Mouse (Mus musculus): ENCODE measurements around the gene Gm49387. TPM values are rescaled to one million over a fixed set of nuclear protein-coding genes. Genes with fewer than 3 reads are reported as not detected.

Gene Gm49387
- polyA plus RNA-seq, 1 experiment = not detected

DNA sequence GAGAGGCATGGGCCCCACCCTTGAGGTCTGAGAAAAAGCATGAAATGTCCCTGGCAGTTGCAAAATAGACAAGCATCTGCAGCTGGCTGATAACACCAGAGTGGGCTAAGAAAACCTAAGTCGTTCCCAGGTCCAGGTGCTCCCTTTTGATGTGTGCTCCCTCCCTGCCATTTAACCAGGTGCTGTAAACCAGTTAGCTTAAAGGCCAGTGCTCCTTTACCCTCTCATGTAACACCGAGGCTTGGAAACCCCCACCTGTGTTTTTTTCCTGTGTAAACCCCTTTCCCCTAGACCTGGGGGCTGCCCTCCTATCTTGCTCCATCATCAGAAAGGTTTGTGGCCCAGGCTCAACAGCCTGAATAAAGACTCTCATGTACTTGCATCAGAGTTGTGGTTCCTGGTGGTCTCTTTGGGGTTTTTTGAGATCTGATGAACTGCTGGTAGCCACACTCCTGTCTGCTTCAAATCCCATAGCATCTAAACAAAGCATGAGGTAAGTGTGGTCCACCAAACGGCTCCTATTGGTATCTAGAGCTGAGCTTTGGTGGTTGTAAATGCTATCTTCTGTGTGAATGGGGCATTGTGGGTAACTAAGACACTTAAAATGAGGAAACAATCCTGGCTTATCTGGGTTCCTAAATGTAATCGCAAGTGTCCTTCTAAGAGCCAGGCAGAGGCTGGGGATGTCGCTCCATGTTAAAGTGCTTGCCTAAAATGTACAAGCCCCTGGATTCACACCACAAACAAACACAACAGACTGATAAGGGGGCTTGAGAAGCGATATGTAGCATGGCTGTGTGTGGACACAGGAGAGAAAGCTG, 70.3 kb downstream of the Gm49387 start:
- peaks cover under 1% of the 10 kb centered on the region for H3K4me1 ChIP-seq (ENCODE audit: control insufficient read depth, insufficient read depth, low read length)
- TF ChIP-seq POLR2A (IDR thresholded peaks at IDR 0.05; ENCODE audit: extremely low read depth, insufficient read depth, low read length) = no peak
- no peak for TF ChIP-seq CTCF (IDR thresholded peaks at IDR 0.05; ENCODE audit: extremely low read depth, insufficient read depth, low read length)
- H3K27ac ChIP-seq (ENCODE audit: insufficient read depth, low read length) = no peak overlapping the region
- no peak overlapping the region for H3K4me3 ChIP-seq (ENCODE audit: insufficient read depth, low read length)

- no peak overlapping the region for H3K27ac ChIP-seq (ENCODE audit: insufficient read depth, low read length)
- TF ChIP-seq POLR2A (IDR thresholded peaks at IDR 0.05; ENCODE audit: extremely low read depth, insufficient read depth, low read length) (no peak), CTCF (IDR thresholded peaks at IDR 0.05; ENCODE audit: extremely low read depth, insufficient read depth, low read length) (no peak)
- no peak overlapping the region for H3K4me3 ChIP-seq (ENCODE audit: insufficient read depth, low read length)
- H3K4me1 ChIP-seq (ENCODE audit: control insufficient read depth, insufficient read depth, low read length) = no peaks in the 10 kb centered on the region; the same call in 1 of the 2 replicates
Measured at GRCm38 (mm10) chr14:31569151-31569631, 71.5 kb downstream of the Gm49387 start.

DNA sequence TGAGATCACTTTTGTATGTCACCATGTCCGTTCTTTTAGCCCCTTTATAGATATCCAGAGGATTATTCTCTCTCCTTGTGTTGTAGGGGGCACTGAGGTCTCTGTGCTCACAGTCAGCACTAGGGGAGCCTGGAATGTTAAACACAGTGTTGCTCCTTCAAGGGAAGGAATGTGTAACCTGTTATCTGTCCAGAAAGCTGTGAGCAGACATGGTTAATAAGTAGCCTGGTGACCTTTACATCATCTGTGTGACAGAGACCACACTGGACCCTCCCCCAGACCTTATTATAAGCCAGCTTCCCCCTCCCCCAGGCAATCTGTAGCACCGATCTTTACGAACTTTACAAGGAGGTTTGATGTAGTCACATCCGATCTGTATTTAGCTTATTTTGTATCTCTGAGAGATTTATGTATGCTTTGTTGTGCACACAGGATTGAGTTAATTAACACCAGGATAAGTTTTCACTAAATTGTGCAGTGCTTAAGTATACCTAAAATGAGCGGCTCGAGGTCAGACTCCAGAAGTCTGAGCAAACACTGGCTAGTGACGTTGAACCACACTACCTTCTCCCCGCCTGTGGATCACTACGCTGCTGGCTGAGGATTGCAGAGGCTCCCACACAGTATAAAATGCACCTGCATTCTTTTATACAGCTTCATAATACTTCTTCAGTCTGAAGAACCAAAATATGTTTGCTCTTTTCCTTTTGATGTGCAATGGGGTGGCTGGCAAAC, 75.0 kb downstream of the Gm49387 start:
- Histone ChIP-seq H3K4me3 (ENCODE audit: insufficient read depth, low read length) (no peak overlapping the region), H3K4me1 (ENCODE audit: control insufficient read depth, insufficient read depth, low read length) (no peaks in the 10 kb centered on the region), H3K27ac (ENCODE audit: insufficient read depth, low read length) (no peak overlapping the region)
- TF ChIP-seq CTCF (IDR thresholded peaks at IDR 0.05; ENCODE audit: extremely low read depth, insufficient read depth, low read length) = no peak
- TF ChIP-seq POLR2A (IDR thresholded peaks at IDR 0.05; ENCODE audit: extremely low read depth, insufficient read depth, low read length) = no peak

DNA sequence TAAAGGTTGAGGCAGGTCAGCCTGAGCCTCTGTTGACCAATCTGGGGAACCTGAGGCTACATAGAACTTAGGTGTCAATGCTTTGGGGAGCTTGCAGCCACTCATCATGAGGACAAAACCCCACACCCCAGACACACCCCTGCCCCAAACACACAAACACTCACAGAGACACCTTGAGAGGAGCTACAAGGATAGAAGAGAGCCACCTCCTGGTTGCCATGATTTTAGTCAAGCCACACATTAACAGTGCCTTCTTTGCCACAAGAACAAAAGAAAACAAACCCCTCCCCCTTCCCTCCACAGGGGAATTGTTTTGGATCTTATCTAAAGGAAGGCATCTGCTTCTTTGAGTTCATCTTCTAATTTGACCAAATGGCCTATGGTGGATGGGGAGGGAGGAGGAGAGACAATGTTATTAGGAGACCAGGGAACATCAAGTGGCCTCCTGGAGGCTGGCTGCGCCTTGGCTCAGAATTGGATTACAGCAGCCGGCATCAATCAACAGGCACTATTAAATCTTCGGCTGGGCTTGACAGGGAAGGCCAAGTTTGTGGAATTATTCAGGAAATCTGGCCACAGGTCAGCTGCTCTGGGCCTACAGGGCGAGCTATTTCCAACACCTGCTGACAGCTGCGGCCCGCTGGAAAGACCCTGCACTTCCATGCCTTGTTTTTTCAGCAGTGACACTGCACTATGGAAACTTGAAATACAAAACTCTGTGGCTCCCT, 76.1 kb downstream of the Gm49387 start:
- no peak for TF ChIP-seq CTCF (IDR thresholded peaks at IDR 0.05; ENCODE audit: extremely low read depth, insufficient read depth, low read length)
- TF ChIP-seq POLR2A (IDR thresholded peaks at IDR 0.05; ENCODE audit: extremely low read depth, insufficient read depth, low read length) = no peak
- H3K4me3 ChIP-seq (ENCODE audit: insufficient read depth, low read length) = no peak overlapping the region
- no peak overlapping the region for H3K27ac ChIP-seq (ENCODE audit: insufficient read depth, low read length)
- H3K4me1 ChIP-seq (ENCODE audit: control insufficient read depth, insufficient read depth, low read length) = no peaks in the 10 kb centered on the region

DNA sequence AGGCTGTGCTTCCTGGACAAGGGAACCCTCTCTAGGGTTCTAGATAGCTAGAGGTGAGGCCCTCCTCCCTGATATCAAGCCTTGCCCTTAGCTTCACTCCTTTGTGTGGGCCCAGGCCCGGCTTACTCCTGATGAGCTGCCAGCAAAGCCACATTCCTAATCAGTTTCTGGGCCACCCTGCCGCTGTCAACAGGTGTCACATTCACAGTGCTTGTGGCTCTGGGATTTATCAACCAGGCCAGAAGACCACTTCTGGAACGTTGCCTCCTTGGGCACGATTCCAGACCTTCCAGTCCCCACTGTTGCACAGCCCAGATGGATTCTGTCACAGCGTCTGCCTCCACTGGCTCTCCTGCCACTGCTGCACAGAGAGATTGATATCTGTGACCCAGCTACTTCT, 79.8 kb downstream of the Gm49387 start:
- Histone ChIP-seq H3K4me1 (ENCODE audit: control insufficient read depth, insufficient read depth, low read length) (no peaks in the 10 kb centered on the region), H3K27ac (ENCODE audit: insufficient read depth, low read length) (no peak overlapping the region), H3K4me3 (ENCODE audit: insufficient read depth, low read length) (no peak overlapping the region)
- no peak for TF ChIP-seq POLR2A (IDR thresholded peaks at IDR 0.05; ENCODE audit: extremely low read depth, insufficient read depth, low read length)
- TF ChIP-seq CTCF (IDR thresholded peaks at IDR 0.05; ENCODE audit: extremely low read depth, insufficient read depth, low read length) = no peak

DNA sequence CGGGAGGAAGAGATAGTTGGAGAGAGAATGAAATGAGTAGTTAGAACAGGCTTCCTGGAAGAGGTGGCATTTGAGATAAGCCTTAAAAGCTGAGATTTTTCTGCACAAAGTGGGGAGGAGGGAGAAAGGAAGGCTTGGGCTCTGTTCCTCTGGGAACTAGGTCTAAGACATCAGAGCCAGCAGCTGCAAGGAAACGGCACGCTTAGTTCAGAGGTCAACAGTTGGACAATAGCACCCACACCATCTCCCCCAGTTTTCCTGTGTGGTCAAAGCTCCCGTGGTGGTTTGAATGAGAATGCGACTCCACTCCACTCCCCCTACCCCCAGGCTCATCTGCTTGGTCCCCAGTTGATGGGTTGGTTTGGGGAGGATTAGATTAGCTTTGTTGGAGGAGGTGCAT, 81.5 kb downstream of the Gm49387 start:
- no peak overlapping the region for H3K27ac ChIP-seq (ENCODE audit: insufficient read depth, low read length)
- H3K4me1 ChIP-seq (ENCODE audit: control insufficient read depth, insufficient read depth, low read length) = no peaks in the 10 kb centered on the region
- TF ChIP-seq POLR2A (IDR thresholded peaks at IDR 0.05; ENCODE audit: extremely low read depth, insufficient read depth, low read length) (no peak), CTCF (IDR thresholded peaks at IDR 0.05; ENCODE audit: extremely low read depth, insufficient read depth, low read length) (no peak)
- H3K4me3 ChIP-seq (ENCODE audit: insufficient read depth, low read length) = no peak overlapping the region

GRCm38 (mm10) chr14:31557784-31558183, 82.9 kb downstream of the Gm49387 start:
- no peak overlapping the region for H3K27ac ChIP-seq (ENCODE audit: insufficient read depth, low read length)
- no peak for TF ChIP-seq POLR2A (IDR thresholded peaks at IDR 0.05; ENCODE audit: extremely low read depth, insufficient read depth, low read length)
- TF ChIP-seq CTCF (IDR thresholded peaks at IDR 0.05; ENCODE audit: extremely low read depth, insufficient read depth, low read length) = no peak
- H3K4me3 ChIP-seq (ENCODE audit: insufficient read depth, low read length) = no peak overlapping the region

GRCm38 (mm10) chr14:31557273-31557672, 83.4 kb downstream of the Gm49387 start:
- no peak overlapping the region for H3K27ac ChIP-seq (ENCODE audit: insufficient read depth, low read length)
- H3K4me3 ChIP-seq (ENCODE audit: insufficient read depth, low read length) = no peak overlapping the region
- no peaks in the 10 kb centered on the region for H3K4me1 ChIP-seq (ENCODE audit: control insufficient read depth, insufficient read depth, low read length)
- TF ChIP-seq CTCF (IDR thresholded peaks at IDR 0.05; ENCODE audit: extremely low read depth, insufficient read depth, low read length) (no peak), POLR2A (IDR thresholded peaks at IDR 0.05; ENCODE audit: extremely low read depth, insufficient read depth, low read length) (no peak)

More at GRCm38 (mm10) chr14:31557784-31558183, 82.9 kb downstream of the Gm49387 start:
- no peaks in the 10 kb centered on the region for H3K4me1 ChIP-seq (ENCODE audit: control insufficient read depth, insufficient read depth, low read length)

- no peak overlapping the region for H3K4me3 ChIP-seq (ENCODE audit: insufficient read depth, low read length)
- no peaks in the 10 kb centered on the region for H3K4me1 ChIP-seq (ENCODE audit: control insufficient read depth, insufficient read depth, low read length)
- TF ChIP-seq POLR2A (IDR thresholded peaks at IDR 0.05; ENCODE audit: extremely low read depth, insufficient read depth, low read length) = no peak
- TF ChIP-seq CTCF (IDR thresholded peaks at IDR 0.05; ENCODE audit: extremely low read depth, insufficient read depth, low read length) = no peak
- no peak overlapping the region for H3K27ac ChIP-seq (ENCODE audit: insufficient read depth, low read length)
Measured at GRCm38 (mm10) chr14:31556526-31557260, 84.0 kb downstream of the Gm49387 start.
